Mouse (Mus musculus) layer of hippocampus, adult 2 months (tissue): ENCODE measurements around the gene Tmem95. TPM values are rescaled to one million over a fixed set of nuclear protein-coding genes. Genes with fewer than 3 reads are reported as not detected.
A peak's percentile ranks its signal among the peaks of the same experiment; 100 is the strongest.

Experiments
- DNase-seq, 2 experiments: peaks; one replicate each; pipeline ENCODE4 v3.0.0; 2022; ENCODE audit warnings: low spot score in 2 of 2
- H3K27ac ChIP-seq: fragments of 200-600 bp; 2 replicates; pipeline ENCODE4 v1.8.1; 2022
- H3K4me3 ChIP-seq: fragments of 200-600 bp; 2 replicates; pipeline ENCODE4 v1.8.1; 2022; ENCODE audit warnings: mild to moderate bottlenecking
- CTCF ChIP-seq: fragments of 200-600 bp; conservative IDR thresholded peaks from 2 replicates; pipeline ENCODE4 v1.8.1; 2022; ENCODE audit warnings: antibody characterized with exemption, mild to moderate bottlenecking, moderate library complexity
- total RNA-seq, 2 experiments: library from RNA; stranded (reverse); gene quantifications; 2 replicates each; pipeline ENCODE4 v1.2.3; 2021

Tmem95 gene
- total RNA-seq, 2 experiments from 2014 or later = not detected

DNA sequence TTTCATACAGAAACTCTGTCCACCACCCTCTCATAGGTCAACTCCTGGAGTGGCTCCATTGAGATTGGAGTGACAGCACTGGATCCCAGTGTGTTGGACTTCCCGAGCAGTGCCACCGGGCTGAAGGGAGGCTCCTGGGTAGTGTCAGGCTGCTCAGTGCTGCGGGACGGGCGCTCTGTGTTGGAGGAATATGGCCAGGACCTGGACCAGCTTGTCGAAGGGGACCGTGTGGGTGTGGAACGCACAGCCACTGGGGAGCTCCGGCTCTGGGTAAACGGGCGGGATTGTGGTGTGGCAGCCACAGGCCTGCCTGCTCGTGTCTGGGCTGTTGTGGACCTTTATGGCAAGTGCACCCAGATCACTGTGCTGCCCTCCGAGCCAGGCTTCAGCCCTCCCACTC is 25.2 kb upstream of the Tmem95 start:
- H3K4me3 ChIP-seq = peak overlapping the region; percentile 72; the same call in 1 of the 2 replicates
- no peak overlapping the region for H3K27ac ChIP-seq

DNA sequence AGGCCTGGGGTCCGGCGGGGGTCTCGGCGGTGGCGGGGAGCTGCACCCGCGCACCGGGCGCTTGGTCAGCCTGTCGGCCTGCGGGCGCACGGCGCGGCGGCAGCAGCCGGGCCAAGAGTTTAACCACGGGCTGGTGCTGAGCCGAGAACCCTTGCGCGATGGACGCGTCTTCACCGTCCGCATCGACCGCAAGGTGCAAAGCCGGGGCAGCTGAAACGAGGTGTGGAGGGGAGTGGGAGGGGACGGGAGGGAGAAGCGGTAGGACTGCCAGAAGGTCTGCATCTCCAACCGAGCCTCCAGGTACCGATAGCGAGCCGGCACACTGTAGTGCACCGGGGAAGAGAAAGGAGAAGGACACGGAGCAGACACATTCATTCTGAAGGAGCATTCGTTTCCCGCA is 24.2 kb upstream of the Tmem95 start:
- DNase-seq = no peak
- no peak for TF ChIP-seq CTCF
- Histone ChIP-seq H3K4me3 (peak overlapping the region; percentile 72), H3K27ac (peak overlapping the region; percentile 94)

More for the DNA sequence above, 25.2 kb upstream of the Tmem95 start:
- TF ChIP-seq CTCF = no peak
- no peak for DNase-seq

DNA sequence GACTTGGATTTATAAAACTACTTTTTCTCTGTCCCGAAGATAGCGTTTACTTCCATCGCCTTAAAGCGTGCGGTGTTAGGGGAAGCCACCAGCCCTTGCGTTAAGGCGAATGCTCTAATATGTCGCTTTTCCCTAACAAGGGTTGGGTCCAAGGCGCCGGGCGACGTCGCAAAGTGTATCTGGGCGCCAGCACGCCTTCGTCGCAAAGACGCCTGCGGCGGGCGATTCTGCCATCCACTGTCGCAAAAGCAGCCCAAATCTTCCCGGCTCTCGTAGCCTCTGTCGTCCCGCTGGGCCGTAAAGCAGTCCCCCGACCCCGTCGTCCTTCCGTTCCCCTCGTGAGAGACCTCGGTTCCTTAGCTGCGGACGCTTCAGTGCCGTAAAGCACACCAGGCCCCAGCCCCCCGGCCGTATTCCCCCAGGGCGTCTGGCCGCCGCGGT is 23.6 kb upstream of the Tmem95 start:
- TF ChIP-seq CTCF = no peak
- DNase-seq = peak; percentile 95 to 98
- Histone ChIP-seq H3K4me3 (peak overlapping the region; percentile 72), H3K27ac (peak overlapping the region; percentile 94)

DNA sequence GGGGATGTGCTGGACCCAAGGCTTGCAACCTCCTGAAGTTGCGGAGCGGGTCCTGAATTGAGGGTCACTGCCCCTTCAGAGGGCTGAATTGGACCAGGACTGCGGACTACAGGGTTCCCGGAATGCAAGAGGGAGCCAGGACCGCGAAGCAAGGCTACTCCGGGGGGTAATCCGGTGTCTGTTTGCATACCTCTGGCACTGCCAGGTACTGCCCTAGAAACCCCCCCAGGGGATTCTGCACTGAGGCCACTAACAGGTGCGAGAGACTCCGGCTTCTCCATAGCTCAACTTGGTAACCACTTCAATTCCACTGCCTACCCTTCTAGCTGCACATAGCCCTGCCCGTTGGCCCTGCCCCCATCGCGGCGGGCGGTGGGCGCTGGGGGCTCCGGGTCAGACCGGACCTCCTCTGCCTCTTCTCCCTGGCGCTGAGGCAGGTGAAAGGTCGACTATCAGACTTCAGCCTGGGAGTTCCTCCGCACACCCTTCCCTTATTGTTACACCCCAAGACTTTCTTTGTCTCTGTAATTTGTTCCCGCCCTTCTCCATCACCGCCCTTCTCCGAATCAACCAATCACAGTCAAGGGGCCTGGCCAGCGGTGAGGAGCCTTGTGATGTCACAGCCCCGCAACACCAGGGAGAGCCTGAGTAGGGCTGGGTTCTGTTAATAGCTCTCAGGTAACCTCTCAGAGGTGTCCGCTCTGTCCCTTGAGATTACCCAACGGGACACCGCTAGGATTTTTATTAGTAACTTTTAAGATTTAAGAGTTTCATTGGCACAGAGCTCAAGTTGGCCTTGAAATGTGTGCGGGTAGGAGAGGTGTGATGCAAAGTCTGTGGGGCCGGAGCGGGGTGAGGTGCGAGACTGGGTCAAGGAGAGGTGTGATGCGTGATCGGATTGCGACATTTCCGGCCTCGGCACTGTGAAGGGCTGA is 22.9 kb upstream of the Tmem95 start, which contains the start of the genes 2810408A11Rik and Neurl4:
TSS of gene 2810408A11Rik (minus strand) at position 517 of the 935 bp plus-strand sequence.
TSS of gene Neurl4 (plus strand) at position 602 of the 935 bp plus-strand sequence.
- Histone ChIP-seq H3K4me3 (peak within 1 kb of the TSS; percentile 72), H3K27ac (peak within 1 kb of the TSS; percentile 94)
- no peak for TF ChIP-seq CTCF
- DNase-seq = peak; percentile 88 to 92

DNA sequence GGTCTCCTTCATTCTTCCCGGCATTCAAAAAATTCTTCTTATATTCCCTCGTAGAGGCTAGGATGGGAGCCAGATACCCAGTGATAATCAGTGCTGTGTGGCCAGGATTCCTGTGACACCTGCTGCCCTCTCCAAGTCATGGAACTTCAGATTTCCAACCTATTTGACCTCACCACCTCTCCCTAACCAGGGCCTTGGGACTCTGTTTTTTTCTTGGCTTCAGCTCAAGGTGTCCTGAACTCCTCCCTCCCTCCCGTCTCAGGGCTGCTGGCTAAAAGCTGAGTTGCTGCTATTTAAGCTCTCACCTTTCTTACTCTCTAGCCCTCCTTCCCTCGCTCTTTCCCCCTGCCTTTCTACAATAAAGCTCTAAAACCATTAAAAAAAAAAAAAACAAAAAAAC is 22.1 kb upstream of the Tmem95 start:
- no peak for TF ChIP-seq CTCF
- Histone ChIP-seq H3K4me3 (no peak overlapping the region), H3K27ac (no peak overlapping the region)
- no peak for DNase-seq

DNA sequence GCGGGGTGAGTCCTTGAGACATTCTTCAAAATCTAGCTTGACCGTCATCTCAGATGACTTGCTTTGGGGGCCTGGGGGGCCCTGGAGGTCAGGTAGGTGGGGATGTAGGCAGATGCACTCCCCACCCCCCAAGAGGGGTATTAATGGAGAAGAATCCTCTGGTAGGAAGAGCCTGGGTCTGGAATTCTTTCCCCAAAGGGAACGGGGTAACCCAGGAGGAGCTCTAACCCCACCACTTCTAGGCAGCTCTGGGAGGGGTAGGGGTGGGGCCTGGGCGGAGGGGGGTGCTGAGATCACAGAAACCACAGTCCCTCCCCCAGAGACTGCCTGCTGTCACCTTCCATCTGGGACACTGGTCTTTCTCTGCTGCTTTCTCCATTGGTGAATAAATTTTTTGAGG is 17.5 kb upstream of the Tmem95 start, which contains the start of gene Acap1:
TSS of gene Acap1 (minus strand) at position 249 of the 400 bp plus-strand sequence.
- no peak for DNase-seq
- H3K4me3 ChIP-seq = no peak within 1 kb of the TSS

DNA sequence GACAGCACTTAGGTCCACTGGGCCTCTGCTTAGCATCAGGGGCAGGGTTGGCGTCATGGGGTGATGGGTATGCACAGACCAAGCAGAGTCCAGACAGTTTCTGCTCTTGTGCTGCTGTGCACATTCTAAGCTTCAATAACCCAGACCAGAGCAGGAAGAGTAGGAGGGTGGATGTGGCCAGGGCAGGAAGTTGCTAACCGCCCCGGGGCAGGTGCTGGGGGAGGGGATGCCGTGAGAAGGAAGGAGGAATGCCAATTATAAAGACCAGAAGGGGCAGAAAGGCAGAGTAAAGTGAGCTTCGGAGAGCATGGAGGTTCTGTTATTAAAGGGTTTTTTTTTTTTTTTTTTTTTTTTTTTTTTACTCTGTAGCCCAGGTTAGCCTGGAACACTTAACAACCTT is 16.9 kb upstream of the Tmem95 start:
- TF ChIP-seq CTCF = no peak
- Histone ChIP-seq H3K27ac (no peak overlapping the region), H3K4me3 (no peak overlapping the region)
- no peak for DNase-seq

More for the DNA sequence above, 17.5 kb upstream of the Tmem95 start, which contains the start of gene Acap1:
- no peak within 1 kb of the TSS for H3K27ac ChIP-seq
- no peak for TF ChIP-seq CTCF

DNA sequence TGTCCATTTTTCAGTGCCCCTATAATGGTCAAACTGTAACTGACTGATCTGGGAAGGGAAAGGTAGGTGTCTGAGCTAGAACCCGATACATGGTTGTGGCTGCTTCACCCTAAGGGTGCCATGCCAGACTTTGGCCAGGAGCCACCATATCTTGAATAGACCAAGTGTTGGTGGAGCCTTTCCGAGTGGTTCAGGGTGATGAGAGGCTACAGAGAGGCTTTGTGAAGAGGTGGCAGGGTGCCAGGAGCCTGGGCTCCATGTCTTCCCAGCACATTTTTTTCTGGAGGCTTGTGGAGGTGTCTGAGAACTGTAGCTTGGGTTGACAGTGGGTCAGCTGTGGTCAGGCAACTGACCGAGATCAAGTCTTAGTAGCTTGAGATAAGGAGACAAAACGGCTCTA is 13.7 kb upstream of the Tmem95 start:
- no peak for TF ChIP-seq CTCF
- H3K4me3 ChIP-seq = no peak overlapping the region
- no peak for DNase-seq
- no peak overlapping the region for H3K27ac ChIP-seq

DNA sequence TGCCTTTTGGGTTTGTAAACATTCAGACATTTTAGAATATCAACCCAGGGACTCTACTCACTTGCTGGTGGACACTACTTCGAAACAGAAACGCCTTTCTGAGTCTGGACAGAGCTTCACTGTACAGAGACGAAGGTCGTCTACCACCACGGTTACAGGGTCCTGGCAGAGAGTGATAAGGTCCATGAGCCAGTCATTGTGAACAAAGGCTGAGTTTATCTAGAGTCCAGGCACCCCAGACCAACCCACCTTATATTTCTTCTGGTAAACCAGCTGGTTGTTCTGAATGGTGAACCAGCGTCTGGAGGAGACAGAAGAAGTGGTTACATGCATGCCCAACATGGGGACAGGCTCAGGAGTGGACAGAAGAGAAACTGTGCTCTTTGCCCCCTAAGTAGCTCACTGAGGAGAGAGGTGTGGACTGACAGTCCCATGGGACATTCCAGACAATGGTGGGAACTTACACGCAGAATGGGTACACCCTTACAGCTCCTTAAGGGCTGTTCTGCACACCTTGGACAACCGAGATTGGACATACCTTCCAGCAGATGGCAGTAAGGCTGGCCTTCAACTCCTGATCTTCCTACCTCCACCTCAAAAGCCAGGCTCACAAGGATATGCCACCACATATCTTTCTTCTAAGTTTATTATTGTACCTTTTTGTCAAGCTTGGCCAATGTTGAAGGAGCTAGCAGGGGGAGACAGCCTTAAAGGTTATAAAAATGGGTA is 9.3 kb upstream of the Tmem95 start:
- no peak overlapping the region for H3K27ac ChIP-seq
- peak; percentile 40 for TF ChIP-seq CTCF
- no peak overlapping the region for H3K4me3 ChIP-seq
- DNase-seq = no peak

DNA sequence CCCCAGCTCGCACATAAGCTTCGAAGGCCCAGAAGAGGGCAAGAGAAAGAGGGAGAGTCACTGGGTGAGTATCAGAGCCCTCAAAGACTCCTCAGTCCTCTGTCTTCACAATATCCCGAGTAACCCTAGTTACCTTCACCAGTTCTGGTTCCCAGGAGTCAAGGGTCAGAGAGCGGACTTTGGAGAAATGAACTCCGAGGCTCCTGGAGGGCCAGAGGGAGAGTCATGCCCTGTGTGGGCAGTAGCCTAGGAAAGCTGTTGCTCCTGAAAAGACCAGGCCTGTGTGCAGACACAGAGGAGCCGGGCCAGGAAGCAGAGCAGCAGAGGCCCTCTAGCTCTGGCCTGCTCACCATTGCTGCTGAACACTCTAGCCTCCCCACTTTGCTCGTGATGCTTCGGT is 6.8 kb upstream of the Tmem95 start:
- no peak overlapping the region for H3K27ac ChIP-seq
- no peak for DNase-seq
- no peak for TF ChIP-seq CTCF
- no peak overlapping the region for H3K4me3 ChIP-seq

DNA sequence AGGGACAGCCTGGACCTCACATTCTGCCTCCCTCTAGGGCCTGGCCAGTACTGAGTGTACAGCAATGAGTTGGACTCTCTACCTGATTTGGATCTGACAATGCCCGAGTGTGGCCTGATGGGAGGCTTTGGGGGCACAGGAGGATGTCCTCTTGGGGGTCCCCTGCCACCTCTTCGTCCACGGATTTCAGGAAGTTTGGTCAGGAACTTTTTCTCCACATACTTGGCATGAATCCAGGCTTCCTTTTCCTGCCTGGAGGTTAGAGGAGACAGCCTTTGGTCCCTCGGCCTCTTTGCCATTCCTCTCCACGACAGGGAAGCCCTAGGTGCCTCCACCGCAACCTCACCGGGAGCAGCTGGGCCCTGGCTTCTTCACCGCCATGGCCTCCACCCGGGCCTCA is 6.4 kb upstream of the Tmem95 start:
- Histone ChIP-seq H3K27ac (no peak overlapping the region), H3K4me3 (no peak overlapping the region)
- TF ChIP-seq CTCF = no peak
- no peak for DNase-seq

DNA sequence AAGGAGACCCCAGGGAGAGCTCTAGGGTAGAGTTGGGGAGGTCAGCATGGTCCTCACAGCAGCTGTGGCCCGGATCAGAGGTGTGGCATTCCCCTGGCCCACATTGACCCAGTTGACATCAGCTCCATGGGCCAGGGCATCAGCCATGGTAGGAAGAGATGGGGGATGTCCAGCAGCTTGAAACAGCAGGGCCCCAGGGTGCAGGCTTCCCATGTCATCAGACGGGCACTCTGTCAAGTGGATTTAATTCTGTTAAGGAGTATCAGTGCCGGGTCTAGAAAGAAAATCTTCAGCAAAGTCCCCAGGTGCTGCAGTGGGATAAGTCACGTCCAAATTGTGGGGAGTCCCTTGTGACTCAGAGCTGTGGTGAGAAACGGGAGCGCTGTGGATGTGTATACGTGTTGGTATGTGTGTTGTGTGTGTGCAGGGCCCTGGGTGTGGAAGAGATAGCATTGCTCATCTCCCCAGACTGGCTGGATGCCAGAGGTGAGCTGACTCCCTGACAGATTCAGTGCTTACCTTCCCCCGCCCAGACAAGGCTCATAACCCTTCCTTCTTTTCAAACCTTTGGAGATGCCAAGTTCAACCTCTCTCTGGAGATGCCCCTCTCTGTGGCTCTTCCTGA is 5.8 kb upstream of the Tmem95 start:
- DNase-seq = no peak
- no peak for TF ChIP-seq CTCF
- Histone ChIP-seq H3K27ac (no peak overlapping the region), H3K4me3 (no peak overlapping the region)

DNA sequence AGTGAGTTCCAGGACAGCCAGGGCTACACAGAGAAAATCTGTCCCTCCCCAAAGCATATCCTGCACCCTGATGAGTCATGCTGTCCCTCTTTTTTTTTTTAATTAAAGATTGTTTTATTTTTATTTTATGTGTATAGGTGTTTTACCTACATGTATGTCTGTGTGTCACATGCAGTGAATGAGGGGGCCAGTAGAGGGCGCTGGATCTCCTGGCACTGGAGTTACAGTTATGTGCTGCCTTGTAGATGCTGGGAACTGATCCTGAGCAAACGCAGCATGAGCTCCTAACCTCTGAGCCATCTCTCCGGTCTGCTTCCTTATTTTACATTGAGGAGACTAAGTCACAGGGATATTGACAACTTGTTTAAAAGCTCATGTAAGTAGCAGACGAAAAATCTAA is 5.2 kb upstream of the Tmem95 start:
- TF ChIP-seq CTCF = peak; percentile 69
- H3K4me3 ChIP-seq = no peak overlapping the region
- H3K27ac ChIP-seq = no peak overlapping the region
- no peak for DNase-seq
